Mouse (Mus musculus): ENCODE measurements around the gene Nckap5l.

DNA sequence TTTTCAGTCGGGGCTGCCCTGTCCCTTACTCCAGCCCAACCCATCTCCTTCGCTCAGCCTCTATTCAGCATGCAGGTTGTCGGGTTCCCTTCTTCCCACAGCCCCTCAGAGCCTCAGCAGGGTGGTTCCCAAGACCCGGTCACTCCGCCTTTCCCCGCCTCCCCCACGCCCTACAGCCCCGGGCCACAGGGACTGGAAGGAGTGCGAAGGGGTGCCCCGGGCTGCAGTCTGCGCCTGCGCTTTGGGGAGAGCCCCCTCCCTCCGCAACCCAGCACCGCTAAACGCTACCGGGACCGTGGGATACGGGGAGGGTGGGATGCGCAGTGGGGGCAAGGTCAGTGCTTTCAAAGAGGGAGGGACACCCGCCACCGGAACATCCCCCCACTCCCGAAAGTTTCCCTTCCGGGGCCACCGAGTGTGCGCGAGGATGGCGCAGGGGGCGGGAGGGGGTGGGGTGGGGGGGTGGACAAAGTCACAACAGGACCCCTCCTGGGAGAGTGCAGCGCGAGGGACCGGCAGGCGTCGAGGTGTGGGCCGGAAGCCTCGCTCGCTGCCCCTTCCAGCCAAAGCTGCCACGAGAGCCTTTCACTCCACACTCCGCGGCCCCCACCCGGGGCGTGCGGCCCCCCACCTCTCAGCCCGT is 464 bp downstream of the Nckap5l start:
- TF ChIP-seq POLR2A (IDR thresholded peaks at IDR 0.05; ENCODE audit: borderline replicate concordance, control insufficient read depth, low read depth, low read length): no peak
- TF ChIP-seq CTCF (IDR thresholded peaks at IDR 0.05; ENCODE audit: control insufficient read depth, insufficient read depth, low read length): no peak

Data from bone marrow, adult 2 months (tissue).